Mouse (Mus musculus) bone marrow, adult 2 months (tissue): ENCODE data around the gene Prox1.

Experiments
- CTCF ChIP-seq: fragments of 200-500 bp; IDR thresholded peaks from 2 replicates; pipeline ENCODE4 v1.5.1; 2011; ENCODE audit warnings: low read length, control low read depth; ENCODE audit not compliant: control insufficient read depth, insufficient read depth
- POLR2A ChIP-seq: fragments of 200-500 bp; IDR thresholded peaks from 2 replicates; pipeline ENCODE4 v1.6.1; 2011; ENCODE audit warnings: low read depth, mild to moderate bottlenecking, control low read depth, low read length, borderline replicate concordance; ENCODE audit not compliant: control insufficient read depth

DNA sequence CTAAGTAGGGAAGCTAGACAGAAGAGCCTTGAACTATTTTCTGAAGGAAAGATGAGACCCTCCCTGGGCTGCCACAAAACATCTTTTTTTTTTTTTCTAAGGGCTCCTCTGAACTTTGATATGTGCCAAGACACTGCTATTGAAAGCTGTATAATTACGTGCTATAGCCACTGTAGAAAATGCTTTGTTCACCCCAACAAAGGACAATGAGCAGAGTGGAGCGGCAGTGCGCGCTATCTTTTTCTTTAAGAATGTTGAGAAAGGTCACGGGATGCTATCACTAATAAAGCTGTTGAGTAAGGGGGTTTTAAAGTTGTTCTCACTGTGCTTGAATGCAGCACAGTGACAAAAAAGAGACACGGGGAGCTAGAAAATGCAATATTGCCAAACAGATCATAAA lies 30.0 kb downstream of the Prox1 start:
- TF ChIP-seq POLR2A = no peak
- no peak for TF ChIP-seq CTCF
